Mouse (Mus musculus): ENCODE measurements around the gene Rabgap1l.

The Rabgap1l gene

DNA sequence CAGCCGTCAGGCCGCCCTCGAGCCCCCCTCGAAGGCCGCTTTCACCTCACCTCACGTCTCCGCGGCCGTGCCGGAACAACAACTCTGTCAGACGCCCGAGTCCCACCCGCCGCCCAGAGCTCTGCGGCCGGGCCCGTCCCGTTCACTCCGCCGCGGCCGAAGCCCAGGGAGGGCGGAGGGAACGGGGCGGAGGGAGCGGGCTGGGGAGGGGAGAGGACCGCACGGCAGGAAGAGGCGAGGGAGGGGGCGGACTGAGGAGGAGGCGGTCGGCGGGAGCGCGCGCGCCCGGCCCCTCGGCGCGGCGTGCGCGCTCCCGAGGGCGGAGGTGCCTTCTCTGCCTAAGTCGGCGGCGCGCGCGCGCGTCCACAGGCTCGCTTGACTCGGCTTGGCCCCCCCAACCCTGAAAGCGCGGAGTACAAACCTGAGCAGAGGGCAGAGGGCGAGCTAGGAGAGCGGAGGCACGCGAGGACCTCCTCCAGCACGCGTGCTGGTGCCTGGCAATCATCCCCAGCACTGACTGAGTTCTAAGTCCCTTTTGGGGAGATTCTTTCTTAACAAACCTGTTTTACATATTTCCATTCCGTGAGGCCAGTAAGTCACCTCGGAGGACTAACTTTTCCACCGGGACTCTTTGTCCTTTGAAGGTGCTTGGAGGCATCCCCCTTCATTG, at the start of gene Rabgap1l:
Gene Rabgap1l (minus strand): TSS at position 526 of the 670 bp plus-strand sequence.
- peak; percentile 59 to 62 for DNase-seq (ENCODE audit: low spot score in 2 of 2)

DNA sequence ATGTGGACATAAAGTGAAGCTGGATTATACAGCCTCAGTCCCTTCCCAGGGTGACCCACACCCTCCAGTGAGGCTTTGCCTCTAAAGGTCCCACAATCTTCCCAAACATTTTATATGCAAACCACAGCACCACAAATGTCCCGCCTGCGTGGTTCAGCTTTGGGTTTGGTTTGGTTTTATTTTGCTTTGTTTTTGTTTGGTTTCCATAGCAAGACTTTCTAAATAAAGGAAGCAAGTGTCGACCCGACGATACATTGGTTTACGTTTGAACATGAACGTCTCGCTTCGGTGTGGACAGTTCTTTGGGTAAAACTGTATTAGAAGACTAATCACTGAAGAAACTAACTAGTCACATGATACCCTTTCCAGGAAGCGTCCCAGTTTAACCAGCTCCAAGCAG, 49.6 kb upstream of the Rabgap1l start:
- DNase-seq (ENCODE audit: low spot score in 2 of 2), result no peak

DNA sequence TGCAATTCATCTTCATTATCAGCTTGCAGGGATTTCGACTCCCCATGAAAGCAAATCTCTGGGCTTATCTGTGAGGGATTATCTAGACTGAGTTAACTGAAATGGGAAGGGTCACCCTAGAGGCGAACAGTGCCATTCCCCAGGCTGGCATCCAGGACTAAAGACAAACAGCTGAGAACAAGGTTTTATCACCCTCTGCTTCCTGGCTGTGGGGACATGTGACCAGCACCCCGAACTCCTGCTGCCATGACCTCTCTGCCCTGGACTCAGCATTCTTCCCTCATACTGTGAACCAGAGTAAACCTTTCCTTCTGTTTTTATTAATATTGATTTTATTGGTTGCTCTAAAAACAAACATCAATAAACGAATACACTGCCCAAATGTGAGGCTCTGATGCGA, 47.6 kb upstream of the Rabgap1l start:
- DNase-seq (ENCODE audit: low spot score in 2 of 2), result no peak

DNA sequence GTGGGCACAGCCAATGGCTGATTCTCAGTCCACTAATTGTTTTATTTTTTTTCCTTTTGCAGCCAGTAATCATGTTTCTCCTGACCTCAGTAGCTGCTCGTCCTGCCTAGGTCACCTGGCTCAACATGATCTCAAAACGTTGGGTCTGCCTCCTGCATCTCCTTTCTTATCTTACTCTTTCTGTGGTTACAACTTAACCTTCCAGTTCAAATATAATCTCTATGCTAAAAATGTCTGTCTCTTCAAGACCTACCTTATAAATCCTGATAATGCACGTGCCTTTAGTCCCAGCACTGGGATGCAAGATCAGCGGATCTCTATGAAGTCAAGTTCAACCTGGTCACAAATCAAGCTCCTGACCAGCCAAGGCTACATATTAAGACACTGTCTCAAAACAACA, 46.1 kb upstream of the Rabgap1l start:
- no peak for DNase-seq (ENCODE audit: low spot score in 2 of 2)

DNA sequence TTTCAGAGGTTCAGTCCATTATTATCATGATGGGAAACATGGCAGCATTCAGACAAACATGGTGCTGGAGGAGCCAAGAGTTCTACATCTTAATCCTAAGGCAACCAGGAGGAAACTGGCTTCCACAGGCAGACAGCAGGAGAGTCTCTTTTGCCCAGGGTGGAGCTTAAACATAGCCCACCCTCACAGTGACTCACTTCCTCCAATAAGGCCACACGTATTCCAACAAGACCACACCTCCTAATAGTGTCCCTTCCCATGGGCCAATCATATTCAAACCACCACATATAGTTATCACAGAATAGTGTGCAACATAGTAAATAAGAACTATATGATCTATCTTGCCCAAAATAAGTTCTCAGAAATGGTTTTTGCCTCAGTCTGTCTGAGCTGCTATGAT, 41.4 kb upstream of the Rabgap1l start:
- DNase-seq (ENCODE audit: low spot score in 2 of 2), result no peak

DNA sequence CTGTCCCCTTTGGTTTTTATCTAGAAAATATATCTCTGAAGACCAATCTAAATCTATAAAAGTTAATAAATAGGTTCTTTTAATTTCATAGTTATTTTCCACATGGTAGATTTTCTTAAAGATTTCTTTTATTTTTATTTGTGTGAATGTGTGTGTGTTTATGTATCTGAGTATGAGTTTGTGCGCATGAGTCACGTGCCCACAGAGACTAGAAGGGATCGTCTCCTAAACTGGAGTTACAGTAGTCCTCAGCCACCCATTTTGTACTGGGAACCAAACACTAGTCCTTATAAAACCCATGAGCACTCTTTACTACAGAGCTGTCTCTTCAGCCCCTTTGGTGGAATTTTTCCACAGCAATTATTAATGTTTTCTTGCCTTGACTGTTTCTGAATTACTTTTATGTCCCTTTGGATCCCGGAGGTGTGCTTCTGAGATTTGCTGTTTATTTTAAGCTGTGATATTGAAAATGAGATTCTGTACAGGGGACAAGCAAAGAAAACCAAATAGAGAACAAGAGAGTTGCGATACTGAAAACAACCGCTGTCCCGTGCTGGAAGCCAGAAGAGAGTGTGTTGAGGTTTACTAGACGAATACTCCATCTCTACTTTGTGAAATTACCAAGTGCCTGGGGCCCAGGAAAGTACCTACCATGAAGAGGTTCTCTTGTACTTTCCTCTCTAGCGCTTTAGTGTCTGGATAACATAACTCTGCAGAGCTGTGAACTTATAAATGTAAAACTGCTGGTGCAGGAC, 39.4 kb upstream of the Rabgap1l start:
- DNase-seq (ENCODE audit: low spot score in 2 of 2), result no peak

DNA sequence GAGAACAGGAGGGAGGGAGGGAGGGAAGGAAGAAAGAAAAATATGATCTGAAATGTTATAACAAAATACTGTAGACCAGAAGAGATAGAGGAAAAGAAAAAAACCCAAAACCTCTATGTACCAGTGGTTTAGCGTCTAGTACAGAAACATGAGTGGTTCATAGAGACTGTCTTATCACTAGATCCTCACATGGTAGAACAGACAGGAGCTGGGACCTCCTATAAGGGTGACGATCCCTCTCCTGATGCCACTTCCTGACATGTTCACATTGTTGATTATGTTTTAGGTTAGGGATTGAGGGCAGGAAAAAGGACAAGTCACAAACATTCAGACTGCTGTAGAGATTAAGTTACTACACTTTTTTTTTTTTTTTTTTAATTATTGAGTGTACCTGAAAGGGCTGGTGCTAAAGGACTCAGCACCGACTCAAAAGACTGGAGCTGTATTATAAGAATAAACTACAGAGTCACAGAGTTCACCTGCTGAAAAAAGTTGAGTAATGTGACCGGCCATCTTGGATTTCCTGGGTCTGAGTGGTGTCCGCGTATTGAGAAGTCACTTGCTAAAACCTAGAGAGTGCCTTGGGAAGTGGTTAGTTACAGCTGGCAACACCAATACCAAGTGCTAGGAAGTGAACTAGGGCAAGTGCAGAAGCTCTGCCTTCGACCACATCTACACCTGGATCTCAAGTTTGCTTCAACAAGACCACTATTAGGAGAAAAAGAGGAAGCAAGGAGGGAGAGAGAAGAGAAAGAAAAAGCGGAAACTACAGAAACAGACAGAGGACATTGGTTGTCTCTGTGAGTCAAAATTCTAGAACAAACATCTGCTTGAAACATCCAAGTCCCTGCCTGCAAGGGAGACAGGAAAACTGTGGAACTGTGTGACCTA, 37.8 kb upstream of the Rabgap1l start:
- no peak for DNase-seq (ENCODE audit: low spot score in 2 of 2)

DNA sequence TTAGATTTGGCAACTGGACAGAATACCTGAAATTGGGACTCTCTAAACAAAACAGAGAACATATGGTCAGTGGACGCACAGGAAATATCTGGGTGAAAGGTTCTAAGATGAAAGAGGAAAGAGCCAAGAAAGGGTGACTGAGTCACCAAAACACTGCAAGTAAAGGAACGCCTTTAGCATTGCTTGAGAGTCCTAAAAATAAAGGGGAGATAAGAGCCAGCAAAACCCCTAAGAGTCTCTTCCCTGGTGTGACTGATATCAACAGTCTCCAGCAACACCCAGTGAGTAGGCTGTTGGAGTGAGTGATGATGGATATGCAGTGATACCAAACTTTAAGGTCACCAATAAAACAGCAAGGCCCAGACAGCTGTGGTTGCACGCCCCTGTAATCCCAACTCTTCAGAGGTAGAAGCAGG, 32.4 kb upstream of the Rabgap1l start:
- DNase-seq (ENCODE audit: low spot score in 2 of 2), result no peak

DNA sequence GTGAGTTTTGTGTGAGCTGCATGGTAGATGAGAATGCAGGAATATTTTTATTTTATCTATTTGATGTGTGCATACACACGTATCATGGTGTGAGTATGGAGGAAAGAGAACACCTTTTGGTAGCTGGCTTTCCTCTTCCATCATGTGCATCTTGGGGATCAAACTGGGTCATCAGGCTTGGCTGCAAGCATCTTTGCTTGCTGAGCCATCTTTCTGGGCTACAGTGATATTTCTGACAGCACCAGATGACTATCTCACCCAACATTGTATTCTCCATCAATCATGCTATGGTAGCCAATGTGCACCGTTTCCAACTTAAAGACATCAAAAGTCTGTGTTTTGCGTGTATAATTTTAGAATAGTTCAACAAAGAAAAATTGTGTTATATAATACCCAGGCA, 30.6 kb upstream of the Rabgap1l start:
- DNase-seq (ENCODE audit: low spot score in 2 of 2), result no peak

DNA sequence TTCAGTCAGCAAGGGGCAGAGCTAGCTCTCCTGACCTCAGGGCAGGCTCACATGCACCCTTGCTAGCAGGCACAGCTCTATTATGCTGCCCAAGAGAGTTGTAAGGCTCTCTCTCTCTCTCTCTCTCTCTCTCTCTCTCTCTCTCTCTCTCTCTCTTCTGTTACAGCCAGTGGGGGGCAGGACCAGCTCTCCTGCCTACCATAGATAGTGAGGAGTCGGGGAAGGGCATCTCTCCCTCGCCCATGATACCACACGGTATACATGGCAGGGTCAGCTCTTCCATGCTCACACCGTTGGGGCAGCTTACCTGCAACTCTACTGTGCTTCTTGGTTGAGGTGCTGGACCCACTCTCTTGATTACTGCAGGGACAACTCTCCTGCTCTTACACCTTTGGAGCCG, 21.2 kb upstream of the Rabgap1l start:
- DNase-seq (ENCODE audit: low spot score in 2 of 2), result no peak

DNA sequence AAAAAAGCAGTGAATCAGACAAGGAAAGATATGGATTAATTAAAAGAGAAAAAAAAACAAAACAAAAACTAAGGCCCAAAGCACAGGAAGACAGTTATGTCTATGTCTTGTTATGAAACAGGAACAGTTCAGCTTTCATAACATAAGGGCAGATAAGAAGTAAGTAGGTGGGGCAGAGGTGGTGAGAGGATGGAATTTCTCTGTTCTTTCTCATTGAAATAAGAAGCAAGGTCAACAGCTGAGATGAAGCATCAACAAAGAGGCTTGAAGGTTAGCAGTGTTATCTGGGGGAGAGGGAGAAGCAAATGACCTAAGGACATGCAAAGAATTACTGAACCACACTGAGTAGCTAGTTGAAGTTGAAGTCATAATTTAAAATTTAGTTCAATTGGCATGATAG, 19.4 kb upstream of the Rabgap1l start:
- no peak for DNase-seq (ENCODE audit: low spot score in 2 of 2)

DNA sequence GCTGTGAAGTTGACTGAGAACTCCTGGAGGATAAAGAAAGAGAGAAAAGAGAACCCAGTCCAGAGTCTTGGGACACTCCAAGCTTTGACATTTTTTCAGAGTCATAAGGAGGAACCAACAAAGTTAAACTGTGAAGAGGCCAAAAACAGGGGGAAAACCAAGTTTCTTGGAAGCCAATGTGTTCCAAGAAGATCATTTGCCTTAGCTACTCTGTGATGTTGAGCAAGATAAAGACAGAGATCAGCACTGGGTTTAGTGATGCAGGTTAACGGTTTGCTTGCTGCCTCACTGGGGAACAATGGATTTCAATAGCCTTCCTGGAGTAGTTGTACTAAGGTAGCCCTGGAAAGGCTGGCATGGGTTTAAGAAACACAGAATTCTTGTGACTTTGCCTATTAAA, 18.9 kb upstream of the Rabgap1l start:
- no peak for DNase-seq (ENCODE audit: low spot score in 2 of 2)

DNA sequence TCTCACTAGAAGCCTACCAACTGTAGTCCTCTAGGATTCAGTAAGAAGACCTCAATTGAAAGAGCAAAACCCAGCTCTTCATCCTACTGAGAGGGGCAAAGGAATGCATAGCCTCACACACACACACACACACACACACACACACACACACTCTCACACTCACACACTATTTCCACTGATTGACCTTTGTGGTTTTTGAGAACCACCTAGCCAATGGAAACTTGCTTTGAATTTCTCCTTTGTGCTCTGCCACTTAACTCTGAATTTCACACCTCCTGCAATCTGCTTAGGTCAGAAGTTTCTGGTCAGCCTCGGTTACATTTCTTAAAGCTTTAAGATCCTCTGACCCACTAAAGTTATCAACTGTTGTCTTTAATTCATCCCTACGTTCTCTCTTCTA, 12.3 kb upstream of the Rabgap1l start:
- no peak for DNase-seq (ENCODE audit: low spot score in 2 of 2)

DNA sequence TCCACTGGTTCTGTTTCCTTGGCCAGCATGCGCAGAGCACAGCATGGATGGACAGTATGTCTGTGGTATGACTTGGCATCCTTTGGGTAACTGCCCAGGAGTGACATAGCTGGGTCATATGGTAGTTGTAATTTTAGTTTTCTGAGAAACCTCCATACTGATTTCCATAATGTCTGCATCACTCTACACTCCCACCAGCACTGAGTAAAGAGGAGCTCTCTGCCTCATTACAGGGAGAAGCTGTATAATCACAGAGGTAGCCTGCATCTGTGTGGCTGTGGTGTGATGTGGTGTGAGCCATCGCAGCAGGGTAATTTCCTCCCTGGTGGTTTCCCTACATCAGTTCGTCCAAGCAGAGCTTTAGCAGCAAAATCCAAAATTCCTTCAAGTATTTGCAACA, 7.0 kb upstream of the Rabgap1l start:
- DNase-seq (ENCODE audit: low spot score in 2 of 2), result peak in 1 of 2 experiments; percentile 45

DNA sequence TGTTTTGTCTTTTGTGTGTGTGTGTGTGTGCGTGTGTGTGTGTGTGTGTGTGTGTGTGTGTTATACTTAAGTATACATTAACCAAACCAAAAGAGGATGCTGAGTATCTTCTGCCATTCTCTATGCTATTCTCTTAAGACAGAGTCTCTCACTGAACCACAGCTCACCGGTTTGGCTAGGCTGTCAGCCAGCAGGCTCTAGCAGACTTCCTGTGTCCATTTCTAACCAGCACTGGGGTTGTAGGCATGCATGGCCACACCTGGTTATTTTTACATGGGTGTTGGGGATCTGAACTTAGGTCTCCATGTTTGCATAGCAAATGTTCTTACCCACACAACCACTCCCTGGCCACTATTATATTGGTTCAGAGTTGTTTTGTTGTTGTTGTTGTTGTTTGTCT, 2.0 kb upstream of the Rabgap1l start:
- DNase-seq (ENCODE audit: low spot score in 2 of 2), result no peak

DNA sequence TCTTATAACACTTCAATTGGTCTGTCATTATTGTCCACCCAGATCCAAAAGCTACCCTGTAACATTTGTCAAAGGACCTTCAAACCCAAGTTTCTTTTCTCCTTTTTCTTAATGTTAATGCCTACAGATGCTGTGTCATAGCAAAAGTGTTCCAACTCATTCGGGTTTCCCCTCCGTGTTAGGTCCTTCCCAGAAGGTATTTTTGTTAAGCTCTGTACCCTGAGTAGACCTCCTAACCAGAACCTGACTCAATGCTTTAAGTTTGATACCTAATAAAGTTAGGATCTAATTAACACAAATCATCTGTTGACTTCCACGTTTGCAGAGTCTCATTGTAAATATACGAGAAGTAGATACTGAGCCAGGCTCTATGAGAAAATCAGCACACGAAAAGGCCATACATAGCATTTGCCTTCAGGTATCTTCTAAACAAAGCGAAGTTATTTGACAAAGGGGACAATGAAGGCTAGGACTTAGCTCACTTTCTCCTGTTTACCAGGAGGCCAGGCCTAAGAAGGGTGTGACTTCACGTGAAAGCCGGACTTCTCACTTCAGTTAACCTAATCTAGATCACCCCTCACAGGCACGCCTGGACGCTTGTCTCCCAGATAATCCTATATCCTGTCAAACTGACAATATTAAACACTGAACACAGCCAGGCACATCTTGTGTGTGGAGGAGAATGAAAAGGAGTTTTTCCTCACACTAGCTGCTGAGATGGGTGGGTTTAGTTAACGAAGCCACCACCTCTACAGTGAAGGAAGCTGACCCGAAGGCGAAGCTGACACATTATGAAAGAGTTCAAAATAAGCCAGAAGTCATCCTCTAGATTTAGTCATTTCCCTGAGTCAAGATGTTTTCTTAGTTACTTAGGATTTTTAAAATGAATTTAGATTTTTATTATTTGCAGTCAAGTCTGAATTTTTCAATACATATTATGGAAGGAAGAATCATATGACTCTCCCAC, 1.1 kb upstream of the Rabgap1l start:
- no peak for DNase-seq (ENCODE audit: low spot score in 2 of 2)

DNA sequence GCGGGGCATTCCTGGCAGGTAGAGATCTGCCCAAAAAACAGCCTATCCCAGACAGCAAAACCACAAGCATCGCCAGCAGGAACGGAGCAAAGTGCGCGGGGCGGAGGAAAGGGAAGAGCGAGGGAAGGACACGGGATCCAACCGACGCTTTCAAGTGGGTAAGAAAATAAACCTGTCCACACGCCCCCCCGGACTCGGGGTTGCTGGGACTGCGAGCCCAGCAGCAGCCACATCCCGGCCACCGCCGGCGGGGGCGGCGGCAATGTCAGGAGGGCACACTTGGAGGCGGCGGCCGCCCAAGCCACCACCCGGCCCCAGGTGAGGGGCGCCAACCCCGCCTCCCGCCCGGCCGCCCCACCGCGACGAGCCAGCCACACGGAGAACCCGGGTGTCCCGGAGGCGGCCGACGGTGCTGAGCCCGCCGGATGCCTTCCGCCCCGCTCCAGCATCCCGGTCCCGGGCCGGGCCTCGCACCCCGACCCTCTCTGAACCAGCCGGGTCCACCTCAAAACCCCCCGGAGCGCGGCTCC, 790 bp downstream of the Rabgap1l start:
- peak; percentile 16 to 17 for DNase-seq (ENCODE audit: low spot score in 2 of 2)

DNA sequence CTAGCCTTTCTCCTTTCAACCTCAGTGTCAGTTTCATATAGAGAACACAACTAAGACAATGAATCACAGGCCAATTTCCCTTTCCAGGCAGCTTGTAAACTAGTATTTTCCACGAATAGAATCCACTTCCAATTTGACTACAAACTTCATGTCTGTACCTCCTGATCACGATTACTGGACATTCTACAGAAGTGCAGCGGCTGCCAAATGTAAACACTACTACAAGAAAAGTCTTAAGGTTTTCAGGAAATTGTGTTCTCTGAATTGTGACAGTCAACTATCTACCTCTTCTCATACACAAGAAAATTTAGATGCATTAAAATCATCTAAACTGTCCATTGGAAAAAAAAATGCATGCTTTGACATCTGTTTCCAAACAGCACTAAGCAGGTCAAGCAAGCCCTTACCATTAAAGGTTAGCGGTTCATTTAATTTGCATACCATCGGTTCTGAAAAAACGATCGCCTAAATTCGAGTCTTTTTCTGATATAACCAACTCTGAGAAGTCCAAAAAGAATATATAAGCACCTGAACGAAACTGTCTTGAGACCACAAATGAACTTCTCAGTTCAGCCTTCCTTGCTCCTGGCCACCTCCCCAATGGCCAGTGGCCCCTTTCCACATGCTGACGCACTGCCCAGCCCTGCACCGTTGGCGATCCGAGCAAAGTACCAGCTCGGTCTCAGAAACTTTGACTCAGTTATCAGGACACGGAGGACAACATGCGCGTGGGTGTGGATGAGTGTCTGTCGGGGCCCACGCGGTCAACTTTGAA, 1.4 kb downstream of the Rabgap1l start:
- DNase-seq (ENCODE audit: low spot score in 2 of 2), result no peak

DNA sequence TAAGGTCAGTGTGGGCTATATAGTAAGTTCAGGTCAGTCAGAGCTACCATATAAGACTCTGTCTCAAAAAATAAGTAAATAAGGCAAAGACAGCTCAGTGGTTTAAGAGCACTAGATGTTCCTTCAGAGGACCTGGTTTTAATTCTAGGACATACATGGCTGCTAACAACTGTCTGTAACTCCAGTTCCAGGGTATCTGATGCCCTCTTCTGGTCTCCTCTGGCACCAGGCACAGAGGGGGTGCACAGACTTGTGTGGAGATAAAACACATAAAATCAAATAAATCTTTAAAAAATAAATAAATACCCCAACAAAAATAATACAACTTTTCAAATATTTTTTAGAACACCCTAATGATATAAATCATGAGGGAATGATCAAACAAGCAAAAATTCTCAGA, 2.4 kb downstream of the Rabgap1l start:
- no peak for DNase-seq (ENCODE audit: low spot score in 2 of 2)

DNA sequence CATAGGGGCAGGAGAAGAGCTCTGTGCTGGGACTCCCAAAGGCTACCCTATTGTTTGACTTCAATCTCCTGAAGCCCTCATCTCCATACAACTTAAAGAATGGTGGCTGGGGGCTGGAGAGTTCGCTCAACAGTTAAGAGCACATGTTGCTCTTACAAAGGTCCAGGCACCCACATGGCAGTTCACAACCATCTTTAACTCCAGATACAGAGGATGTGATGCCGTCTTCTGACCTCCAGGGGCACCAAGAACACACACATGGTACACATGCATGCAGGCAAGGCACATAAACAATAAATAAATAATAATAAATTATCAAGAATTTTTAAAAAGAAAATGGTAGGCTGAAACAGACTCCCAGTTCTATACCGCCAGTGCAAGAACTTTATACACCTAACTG, 3.1 kb downstream of the Rabgap1l start:
- DNase-seq (ENCODE audit: low spot score in 2 of 2), result no peak
